Mouse (Mus musculus) G1E-ER4 (cell line): ENCODE data around the gene Zcchc7. TPM values are rescaled to one million over a fixed set of nuclear protein-coding genes. Genes with fewer than 3 reads are reported as not detected.

Source experiments
- GATA1 ChIP-seq: IDR thresholded peaks from one replicate; pipeline ENCODE4 v1.8.0; 2012; ENCODE audit warnings: low read length, inconsistent platforms
- polyA plus RNA-seq: library from polyadenylated mRNA; stranded (reverse); fragments of >175 nt; gene quantifications from 2 replicates; pipeline ENCODE4 v1.2.3, GENCODE M21; 2012

Gene Zcchc7
- 31.2 and 43.9 TPM in 2 replicates for polyA plus RNA-seq

DNA sequence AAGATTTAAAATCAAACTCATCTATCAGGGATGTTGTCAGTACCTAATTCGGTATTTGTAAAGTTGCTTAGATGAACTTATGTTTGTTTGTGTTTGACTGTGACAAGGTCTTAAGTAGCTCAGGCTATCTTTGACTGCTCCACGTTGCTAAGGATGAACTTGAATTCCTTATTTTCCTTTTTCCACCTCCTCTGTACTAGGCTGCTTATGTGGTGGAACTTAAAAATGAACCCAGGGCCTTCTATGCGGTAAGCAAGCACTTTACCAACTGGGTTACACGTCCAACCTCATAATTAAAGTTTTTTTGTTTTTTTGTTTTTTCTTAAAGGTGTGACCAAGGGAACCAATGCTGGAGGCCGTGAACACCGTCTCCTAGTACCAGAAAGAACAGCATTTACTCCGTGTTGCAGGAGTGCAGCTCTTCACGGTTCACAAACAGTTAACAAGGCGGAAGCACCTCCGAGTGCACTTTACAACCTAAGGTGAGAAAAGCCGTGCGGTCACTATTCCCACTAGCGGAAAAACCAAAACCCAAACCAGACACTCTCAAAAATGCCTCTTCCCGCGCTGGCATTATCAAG is at the start of gene Zcchc7:
Gene Zcchc7 (plus strand): TSS at position 325 of the 581 bp plus-strand sequence.
- TF ChIP-seq GATA1: no peak

DNA sequence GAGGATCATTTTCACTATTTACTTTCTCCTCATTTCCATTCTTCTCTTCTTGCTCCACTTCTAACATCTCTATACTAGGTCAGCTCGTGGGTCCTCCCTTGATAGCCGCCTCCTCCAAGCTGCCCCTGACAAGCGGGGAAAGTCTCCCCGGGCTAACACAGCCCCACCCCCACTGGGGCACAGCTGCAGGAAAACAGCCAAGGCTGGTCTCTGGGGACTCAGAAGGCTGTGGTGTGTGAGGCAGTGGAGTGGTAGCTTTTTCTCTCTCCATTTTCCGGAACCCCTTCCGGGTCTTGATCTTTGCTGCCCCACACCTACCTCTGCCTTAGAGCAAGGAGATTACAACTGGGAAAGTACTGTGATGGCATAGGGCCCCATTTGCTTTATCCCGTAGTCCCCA is 49.7 kb upstream of the Zcchc7 start:
- no peak for TF ChIP-seq GATA1

DNA sequence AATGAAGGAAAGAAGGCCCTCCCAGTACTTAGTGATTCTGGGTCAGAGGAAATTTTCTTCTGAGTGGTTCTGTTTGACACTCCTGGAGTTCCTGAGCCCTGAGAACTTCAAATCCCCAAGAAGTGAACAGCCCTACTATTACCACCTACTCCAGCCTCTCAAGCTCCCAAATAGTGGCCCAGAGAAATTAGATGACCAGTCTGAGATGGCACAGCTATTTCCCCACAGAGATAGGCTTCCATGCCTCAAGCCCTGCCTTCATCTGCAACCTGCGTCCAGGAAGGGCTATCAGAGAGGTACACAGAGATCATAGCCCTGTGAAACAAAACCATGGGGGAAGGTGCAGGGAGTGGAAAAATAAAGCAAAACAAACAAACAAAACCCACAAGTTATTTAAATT is 48.8 kb upstream of the Zcchc7 start:
- TF ChIP-seq GATA1: no peak

DNA sequence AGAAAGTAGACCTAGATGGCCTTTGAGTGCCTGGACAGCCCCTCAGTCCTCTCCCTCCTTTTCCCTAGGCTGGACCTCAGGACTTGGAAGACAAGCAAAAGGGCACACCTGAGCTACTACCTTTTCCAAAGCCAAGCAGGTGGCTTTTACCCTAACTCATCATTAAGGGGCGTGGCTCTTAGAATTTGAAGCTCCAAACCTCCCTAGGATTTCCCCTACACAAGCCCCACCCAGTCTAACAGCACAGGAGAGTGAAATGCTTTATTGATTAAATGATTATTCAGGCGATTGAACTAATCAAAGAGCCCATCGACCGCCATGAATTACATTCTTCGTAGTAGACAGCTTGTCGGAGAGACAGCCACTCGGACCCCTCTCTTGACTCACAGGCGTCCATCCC is 47.4 kb upstream of the Zcchc7 start:
- no peak for TF ChIP-seq GATA1

DNA sequence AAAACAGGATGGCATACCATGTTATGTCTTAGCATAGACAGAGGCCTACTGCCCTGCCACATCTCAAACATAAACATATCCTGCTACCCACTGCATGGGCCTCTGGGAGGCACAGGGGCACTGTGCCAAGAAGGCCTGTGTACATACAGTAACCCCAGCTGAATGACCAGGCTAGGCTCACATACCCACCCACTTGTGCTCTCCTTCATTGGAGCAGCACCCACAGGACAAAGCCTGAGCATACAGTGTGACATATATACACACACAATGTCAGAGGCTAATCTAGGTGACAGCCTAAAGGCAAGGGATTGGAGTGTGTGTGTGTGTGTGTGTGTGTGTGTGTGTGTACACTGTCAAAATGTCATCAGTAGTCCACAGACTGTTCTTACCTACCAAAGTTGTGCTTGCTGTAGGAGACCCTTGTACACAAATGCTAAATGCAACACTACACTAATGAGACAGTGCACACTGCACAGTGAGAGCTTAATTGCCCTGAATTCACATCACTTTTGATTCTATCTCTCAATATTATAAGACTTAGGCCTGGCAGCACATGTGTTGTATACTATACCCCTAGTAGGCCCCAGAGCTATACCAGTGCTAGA is 46.5 kb upstream of the Zcchc7 start:
- no peak for TF ChIP-seq GATA1

DNA sequence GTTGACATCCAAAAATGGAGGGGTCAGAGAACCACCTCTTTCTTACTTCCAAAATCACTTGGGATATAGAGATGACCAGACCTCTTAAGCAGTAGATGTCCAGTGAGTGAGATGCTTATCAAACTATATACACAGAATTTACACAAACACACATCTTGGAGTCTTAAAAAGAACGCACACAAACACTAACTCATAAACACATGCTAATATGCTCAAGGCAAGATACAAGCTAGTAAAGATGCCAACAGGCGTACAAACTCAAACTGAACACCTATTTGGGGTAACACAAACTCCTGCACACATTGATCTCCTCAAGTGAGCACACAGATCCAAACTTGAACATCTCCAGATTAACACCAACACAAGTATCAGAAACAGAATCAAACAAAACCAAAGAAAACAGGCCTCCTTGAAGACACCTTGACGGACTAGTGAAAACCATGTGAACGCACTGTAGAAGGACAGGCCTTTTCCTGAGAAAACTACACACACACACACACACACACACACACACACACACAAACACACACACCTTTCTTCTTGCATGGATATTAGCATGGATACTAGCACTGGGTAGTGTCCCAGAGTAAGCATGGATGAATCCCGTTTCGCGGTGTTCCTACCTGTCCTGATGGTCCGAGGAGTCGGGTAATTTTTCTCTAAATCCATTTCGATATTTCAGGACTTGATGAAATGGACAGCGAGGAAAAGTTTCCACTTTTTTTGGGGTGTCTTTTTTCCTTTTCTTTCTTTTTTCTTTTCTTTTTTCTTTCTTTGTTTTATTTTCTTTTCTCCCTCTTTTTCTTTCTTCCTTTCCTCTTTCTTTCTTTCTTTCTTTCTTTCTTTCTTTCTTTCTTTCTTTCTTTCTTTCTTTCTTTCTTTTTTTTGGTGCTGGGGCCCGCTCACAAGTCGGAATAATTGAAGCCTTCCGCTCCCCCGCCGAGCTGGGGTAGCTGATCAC is 45.7 kb upstream of the Zcchc7 start, which contains the start of gene Pax5:
Gene Pax5 (minus strand): TSS at position 748 of the 961 bp plus-strand sequence.
- no peak for TF ChIP-seq GATA1

DNA sequence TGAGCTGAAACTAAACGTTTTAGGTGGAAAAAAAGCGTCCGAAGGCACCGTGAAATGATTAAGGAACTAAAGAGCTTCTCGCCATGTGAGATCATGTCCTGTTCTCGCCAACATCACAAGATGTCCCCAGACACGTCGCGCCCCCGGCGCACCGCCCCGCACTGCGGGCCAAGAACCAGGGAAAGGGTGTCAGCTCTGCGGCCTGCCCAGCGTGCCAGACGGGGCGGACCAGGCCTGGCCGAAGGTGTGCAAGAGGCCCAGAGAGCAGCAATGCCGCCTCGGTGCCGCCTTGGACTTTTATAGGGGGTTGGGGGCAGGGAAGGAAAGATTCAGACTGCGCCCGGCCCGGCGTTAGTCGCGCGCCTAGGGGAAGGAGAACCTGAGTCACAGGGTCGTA is 45.0 kb upstream of the Zcchc7 start:
- no peak for TF ChIP-seq GATA1

DNA sequence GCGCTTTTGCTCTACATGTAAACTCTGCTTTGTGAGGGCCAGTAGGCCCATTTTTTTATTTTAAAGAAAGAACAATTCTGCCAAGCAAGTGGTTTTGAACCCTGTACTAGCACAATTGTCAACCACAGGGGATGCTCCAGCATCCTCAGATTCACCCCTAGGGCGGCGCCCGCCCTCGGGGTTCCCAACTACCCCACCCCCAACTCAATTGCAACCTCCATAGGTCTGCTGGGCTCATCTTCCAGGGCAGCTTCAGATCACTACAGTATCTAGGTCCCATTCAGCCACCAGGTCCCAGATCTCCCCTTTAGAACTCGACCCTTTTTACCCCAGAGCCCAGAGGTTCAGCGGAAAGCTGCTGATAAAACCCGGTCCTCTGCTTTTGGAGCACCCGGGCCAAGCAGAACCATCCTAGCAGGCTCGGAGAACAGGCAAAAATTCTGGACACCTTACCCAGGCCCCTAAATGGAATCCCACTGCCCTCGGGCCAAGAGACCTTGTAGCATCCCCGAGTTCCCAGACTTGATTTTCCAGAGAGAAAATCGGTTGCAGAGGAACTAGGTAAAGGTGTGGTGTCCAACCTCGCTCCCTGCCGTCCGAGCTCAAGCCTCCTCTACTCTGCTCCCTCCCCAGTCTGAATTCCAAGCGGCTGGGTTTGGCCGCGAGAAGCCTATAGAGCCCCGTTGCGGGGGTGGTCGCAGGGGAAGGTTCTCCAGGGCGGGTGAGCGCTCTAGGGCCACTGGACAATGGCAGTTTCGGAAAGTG is 44.4 kb upstream of the Zcchc7 start:
- TF ChIP-seq GATA1: no peak

DNA sequence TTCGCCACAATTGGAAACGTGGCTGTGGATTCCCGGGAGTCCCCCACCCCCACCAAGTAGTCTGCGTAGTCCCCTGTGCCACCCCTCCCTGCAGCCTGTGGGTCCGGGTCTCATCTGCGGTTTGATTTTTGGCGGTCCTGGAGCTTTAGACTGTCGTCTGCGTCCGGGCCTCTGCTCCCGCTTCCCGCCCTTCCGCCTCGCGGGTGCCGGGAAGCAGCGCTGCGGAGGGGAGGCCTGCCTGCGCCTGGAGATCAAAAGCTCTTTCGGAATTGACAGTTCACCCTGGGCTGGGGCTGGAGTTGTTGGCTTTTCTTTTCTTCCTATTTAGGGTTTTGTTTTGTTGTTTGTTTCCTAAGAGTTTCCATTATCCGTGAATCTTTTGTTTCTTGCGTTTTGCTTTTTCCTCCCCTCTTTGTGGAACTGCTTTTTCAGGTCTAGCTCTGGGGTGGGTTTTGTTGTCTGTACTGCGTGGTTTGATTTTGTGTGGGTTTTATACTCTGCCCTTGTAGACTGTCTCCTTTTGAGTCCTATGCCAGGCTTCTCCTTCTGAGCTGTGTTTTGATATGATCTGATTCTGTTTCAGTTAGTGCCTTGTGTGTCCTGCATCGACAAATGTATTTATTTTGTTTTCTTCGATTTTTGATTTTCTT is 43.5 kb upstream of the Zcchc7 start:
- TF ChIP-seq GATA1: no peak

DNA sequence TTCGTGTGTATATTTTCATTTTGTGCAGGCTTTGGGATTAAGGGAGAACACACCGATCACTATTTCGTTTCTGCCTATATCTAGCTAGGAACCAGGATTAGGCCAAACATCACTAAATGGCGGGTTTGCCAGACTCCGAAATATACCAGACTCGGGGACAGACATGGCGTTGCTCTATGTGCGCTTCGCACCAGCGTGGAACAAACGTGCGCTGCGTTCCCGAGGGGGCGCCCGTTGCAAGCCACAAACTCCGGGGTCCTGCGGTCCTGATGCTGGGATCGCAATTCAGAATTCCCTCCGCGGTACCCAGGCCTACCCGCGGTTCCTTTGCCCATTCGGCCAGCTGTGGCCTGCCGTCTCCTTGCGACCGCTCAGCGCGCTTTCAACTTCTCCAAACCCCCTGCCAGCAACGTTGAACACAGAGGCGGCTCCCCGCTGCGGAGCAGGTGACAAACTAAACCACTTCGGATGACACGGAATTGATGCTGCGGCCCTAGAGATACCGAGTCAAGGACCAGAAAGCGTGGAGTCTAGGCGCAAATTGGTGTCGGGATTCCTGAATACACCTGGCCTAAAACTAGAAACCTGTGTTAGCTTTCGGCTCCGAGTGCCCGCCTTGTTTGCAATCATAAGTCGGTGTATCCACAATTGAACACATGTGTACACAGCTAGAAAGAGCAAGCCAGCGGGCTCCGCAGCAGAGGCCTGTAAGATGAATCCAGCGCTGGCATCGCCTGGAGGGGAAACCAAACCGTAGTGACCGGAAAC is 42.7 kb upstream of the Zcchc7 start:
- no peak for TF ChIP-seq GATA1

DNA sequence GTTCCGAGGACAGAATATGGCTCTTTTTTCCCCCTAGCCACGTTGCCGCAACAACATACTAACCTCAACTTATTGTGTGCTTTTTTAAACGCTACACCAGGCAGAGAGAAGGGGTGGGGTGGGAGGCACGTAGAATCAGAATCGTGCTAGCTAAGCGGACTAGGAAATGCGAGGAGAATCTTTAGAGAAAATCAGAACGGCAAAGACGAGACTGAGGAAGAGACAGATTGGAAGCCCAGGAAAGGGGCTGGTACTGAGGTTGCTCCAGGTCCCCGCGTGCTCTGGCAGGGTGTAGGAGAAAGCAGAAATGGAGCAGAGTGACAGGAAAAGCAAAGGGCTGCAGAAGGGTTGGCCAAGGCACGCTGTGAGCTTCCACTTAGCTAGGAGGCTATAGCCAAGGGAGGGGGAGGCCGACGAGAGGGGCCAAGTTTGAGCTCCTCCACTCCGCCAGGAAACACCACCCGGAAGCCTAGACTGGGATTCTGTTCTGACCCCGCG is 42.1 kb upstream of the Zcchc7 start:
- no peak for TF ChIP-seq GATA1

DNA sequence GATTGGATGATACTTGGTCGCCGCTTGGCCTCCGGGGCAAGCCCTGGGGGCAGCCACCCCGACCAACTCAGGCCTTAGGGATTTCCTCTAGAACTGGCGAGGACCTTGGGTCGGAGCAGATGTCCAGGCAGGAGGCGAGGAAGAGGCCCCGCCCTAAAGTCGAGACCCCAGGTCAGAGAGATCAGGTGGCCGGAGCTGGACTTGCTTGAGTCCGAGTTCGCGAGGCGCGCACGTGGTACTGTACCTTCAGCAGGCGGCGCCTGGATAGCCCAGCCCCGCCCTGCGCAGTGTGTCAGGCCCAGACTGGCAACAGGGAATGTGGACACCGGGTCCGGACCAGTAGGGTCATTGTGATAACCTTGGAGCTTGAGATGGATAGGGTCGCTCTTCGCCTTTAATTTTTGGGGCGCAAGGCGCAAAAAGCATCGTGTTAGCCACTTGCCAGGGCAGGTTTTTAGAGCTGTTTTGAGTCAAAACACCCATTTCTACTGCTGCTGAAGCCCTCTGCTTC is 41.5 kb upstream of the Zcchc7 start:
- no peak for TF ChIP-seq GATA1

DNA sequence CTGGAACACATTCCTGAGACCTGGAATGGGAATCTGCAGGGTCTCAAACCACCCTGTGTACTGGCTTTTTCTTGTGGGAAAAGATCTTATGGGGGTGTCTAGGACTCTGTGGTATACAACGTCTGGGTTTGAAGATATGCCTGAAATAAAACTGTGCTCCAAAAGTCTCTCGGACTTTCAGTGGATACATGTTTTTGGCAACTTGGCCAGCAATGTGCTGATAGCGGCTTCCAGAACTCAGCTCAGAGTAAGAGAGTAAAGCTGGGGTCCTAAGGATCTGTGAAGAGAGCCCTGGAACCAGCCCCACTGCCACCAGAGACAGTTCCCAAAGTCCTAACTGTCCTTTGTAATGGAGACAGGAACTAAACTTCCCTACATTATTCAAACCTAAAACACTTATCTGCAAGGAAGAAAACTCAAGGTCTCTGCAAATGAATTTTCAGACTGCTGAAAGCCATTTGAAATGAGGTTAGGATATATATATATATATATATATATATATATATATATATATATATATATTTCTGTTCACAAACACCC is 40.0 kb upstream of the Zcchc7 start:
- no peak for TF ChIP-seq GATA1

DNA sequence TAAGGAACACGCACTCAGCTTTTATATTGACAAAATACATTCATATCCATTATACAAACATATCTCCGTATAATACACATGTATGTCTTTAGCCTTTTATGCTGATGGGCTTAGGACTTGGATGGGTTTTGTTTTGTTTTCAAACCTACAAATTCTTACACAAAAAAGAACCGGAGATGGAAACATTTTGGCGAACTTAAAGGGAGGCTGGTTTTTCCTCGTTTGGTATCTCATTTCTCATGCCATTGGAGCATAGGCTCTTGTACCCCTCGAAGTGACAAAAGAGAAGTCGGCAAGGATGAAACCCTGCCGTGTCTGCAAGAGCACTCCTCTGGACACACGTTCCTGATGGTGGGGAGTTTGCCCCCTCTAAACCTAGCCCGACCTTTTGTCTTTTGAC is 39.3 kb upstream of the Zcchc7 start:
- no peak for TF ChIP-seq GATA1
